Mouse (Mus musculus) T-cell, adult 2 months (primary cell): ENCODE measurements around the gene Rpl37.

Experiments used
- DNase-seq: peaks from one replicate; pipeline ENCODE4 v3.0.0; 2022; ENCODE audit warnings: low spot score

The Rpl37 gene

GRCm38 (mm10) chr15:5155093-5155492, 38.6 kb downstream of the Rpl37 start:
- no peak for DNase-seq

- no peak for DNase-seq
Measured at GRCm38 (mm10) chr15:5156355-5156754, 39.9 kb downstream of the Rpl37 start.

GRCm38 (mm10) chr15:5157386-5157785, 40.9 kb downstream of the Rpl37 start:
- DNase-seq: no peak

- DNase-seq: no peak
Measured at GRCm38 (mm10) chr15:5158827-5159226, 42.4 kb downstream of the Rpl37 start.

GRCm38 (mm10) chr15:5165121-5165773, 48.8 kb downstream of the Rpl37 start:
- DNase-seq: no peak
